Mouse (Mus musculus) G1E (cell line): ENCODE data around the gene Iqce.

Source experiments
- CTCF ChIP-seq: IDR thresholded peaks from 2 replicates; pipeline ENCODE4 v1.5.1; 2012; ENCODE audit warnings: low read depth, low read length, inconsistent platforms, mixed read lengths
- GATA1 ChIP-seq: IDR thresholded peaks from 2 replicates; pipeline ENCODE4 v1.6.1; 2012; ENCODE audit warnings: borderline replicate concordance, low read length, inconsistent platforms, mixed read lengths
- TAL1 ChIP-seq: conservative IDR thresholded peaks from 2 replicates; pipeline ENCODE4 v1.6.1; 2012; ENCODE audit warnings: low read depth, low read length, inconsistent platforms, mixed read lengths

DNA sequence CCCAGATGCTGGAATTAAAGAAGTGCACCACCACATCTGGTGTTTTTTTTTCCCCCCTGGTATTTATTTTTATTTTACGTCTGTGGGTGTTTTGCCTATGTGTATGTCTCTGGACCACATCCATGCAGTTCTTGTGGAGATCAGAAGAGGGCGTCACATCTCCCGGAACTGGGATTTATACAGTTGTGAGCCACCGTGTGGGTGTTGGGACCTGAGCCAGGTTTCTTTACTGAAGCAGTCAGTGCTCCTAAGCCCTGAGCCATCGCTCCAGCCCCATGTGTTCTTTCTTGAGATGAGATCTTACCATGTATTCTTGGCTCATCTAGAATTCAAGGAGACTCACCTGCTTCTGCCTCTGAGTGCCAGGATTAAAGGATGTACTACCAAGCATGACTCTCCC is 8.9 kb upstream of the Iqce start:
- TF ChIP-seq CTCF (no peak), GATA1 (no peak), TAL1 (no peak)
